Mouse (Mus musculus): ENCODE data around the gene Entpd6. TPM values are rescaled to one million over a fixed set of nuclear protein-coding genes. Genes with fewer than 3 reads are reported as not detected.

Gene Entpd6
- polyA plus RNA-seq, 1 experiment = 84.4 TPM

GRCm38 (mm10) chr2:150788768-150789550, 40.1 kb downstream of the Entpd6 start:
- no peaks in the 10 kb centered on the region; the same call in 1 of the 2 replicates for H3K27me3 ChIP-seq (ENCODE audit: control insufficient read depth, insufficient read depth, low read length)
- no peaks in the 10 kb centered on the region for H3K36me3 ChIP-seq (ENCODE audit: control insufficient read depth, insufficient read depth, low read length)
- no peak for TF ChIP-seq POLR2A (IDR thresholded peaks at IDR 0.05; ENCODE audit: control insufficient read depth, low read depth, low read length)
- no peak for TF ChIP-seq CTCF (IDR thresholded peaks at IDR 0.05; ENCODE audit: control insufficient read depth, insufficient read depth, insufficient replicate concordance, low read depth, low read length)
- H3K27ac ChIP-seq (ENCODE audit: control insufficient read depth, insufficient read depth, low read depth, low read length) = no peak overlapping the region
- no peak overlapping the region for H3K4me3 ChIP-seq (ENCODE audit: control insufficient read depth, low read depth, low read length)
- peaks cover 7% of the 10 kb centered on the region; the same call in 1 of the 2 replicates for H3K4me1 ChIP-seq (ENCODE audit: control insufficient read depth, insufficient read depth, low read length)

- no peak overlapping the region for H3K4me3 ChIP-seq (ENCODE audit: control insufficient read depth, low read depth, low read length)
- no peaks in the 10 kb centered on the region for H3K4me1 ChIP-seq (ENCODE audit: control insufficient read depth, insufficient read depth, low read length)
- H3K27me3 ChIP-seq (ENCODE audit: control insufficient read depth, insufficient read depth, low read length) = no peaks in the 10 kb centered on the region
- no peaks in the 10 kb centered on the region for H3K36me3 ChIP-seq (ENCODE audit: control insufficient read depth, insufficient read depth, low read length)
- TF ChIP-seq POLR2A (IDR thresholded peaks at IDR 0.05; ENCODE audit: control insufficient read depth, low read depth, low read length) (no peak), CTCF (IDR thresholded peaks at IDR 0.05; ENCODE audit: control insufficient read depth, insufficient read depth, insufficient replicate concordance, low read depth, low read length) (no peak)
- no peak overlapping the region for H3K27ac ChIP-seq (ENCODE audit: control insufficient read depth, insufficient read depth, low read depth, low read length)
Measured at GRCm38 (mm10) chr2:150793320-150793719, 44.5 kb downstream of the Entpd6 start.

- Histone ChIP-seq H3K27ac (ENCODE audit: control insufficient read depth, insufficient read depth, low read depth, low read length) (no peak overlapping the region), H3K36me3 (ENCODE audit: control insufficient read depth, insufficient read depth, low read length) (no peaks in the 10 kb centered on the region), H3K27me3 (ENCODE audit: control insufficient read depth, insufficient read depth, low read length) (no peaks in the 10 kb centered on the region), H3K4me3 (ENCODE audit: control insufficient read depth, low read depth, low read length) (no peak overlapping the region), H3K4me1 (ENCODE audit: control insufficient read depth, insufficient read depth, low read length) (no peaks in the 10 kb centered on the region)
- no peak for TF ChIP-seq POLR2A (IDR thresholded peaks at IDR 0.05; ENCODE audit: control insufficient read depth, low read depth, low read length)
- TF ChIP-seq CTCF (IDR thresholded peaks at IDR 0.05; ENCODE audit: control insufficient read depth, insufficient read depth, insufficient replicate concordance, low read depth, low read length) = no peak
Measured at GRCm38 (mm10) chr2:150798084-150798483, 49.2 kb downstream of the Entpd6 start.

GRCm38 (mm10) chr2:150800616-150801015, 51.8 kb downstream of the Entpd6 start:
- Histone ChIP-seq H3K27me3 (ENCODE audit: control insufficient read depth, insufficient read depth, low read length) (no peaks in the 10 kb centered on the region), H3K4me3 (ENCODE audit: control insufficient read depth, low read depth, low read length) (no peak overlapping the region), H3K4me1 (ENCODE audit: control insufficient read depth, insufficient read depth, low read length) (no peaks in the 10 kb centered on the region), H3K27ac (ENCODE audit: control insufficient read depth, insufficient read depth, low read depth, low read length) (no peak overlapping the region), H3K36me3 (ENCODE audit: control insufficient read depth, insufficient read depth, low read length) (no peaks in the 10 kb centered on the region)
- no peak for TF ChIP-seq POLR2A (IDR thresholded peaks at IDR 0.05; ENCODE audit: control insufficient read depth, low read depth, low read length)
- no peak for TF ChIP-seq CTCF (IDR thresholded peaks at IDR 0.05; ENCODE audit: control insufficient read depth, insufficient read depth, insufficient replicate concordance, low read depth, low read length)

GRCm38 (mm10) chr2:150803035-150803434, 54.2 kb downstream of the Entpd6 start:
- TF ChIP-seq CTCF (IDR thresholded peaks at IDR 0.05; ENCODE audit: control insufficient read depth, insufficient read depth, insufficient replicate concordance, low read depth, low read length) (no peak), POLR2A (IDR thresholded peaks at IDR 0.05; ENCODE audit: control insufficient read depth, low read depth, low read length) (no peak)
- Histone ChIP-seq H3K27ac (ENCODE audit: control insufficient read depth, insufficient read depth, low read depth, low read length) (no peak overlapping the region), H3K4me1 (ENCODE audit: control insufficient read depth, insufficient read depth, low read length) (no peaks in the 10 kb centered on the region), H3K4me3 (ENCODE audit: control insufficient read depth, low read depth, low read length) (no peak overlapping the region), H3K27me3 (ENCODE audit: control insufficient read depth, insufficient read depth, low read length) (no peaks in the 10 kb centered on the region), H3K36me3 (ENCODE audit: control insufficient read depth, insufficient read depth, low read length) (no peaks in the 10 kb centered on the region)

GRCm38 (mm10) chr2:150808381-150808780, 59.5 kb downstream of the Entpd6 start:
- TF ChIP-seq CTCF (IDR thresholded peaks at IDR 0.05; ENCODE audit: control insufficient read depth, insufficient read depth, insufficient replicate concordance, low read depth, low read length) = no peak
- no peak for TF ChIP-seq POLR2A (IDR thresholded peaks at IDR 0.05; ENCODE audit: control insufficient read depth, low read depth, low read length)
- Histone ChIP-seq H3K36me3 (ENCODE audit: control insufficient read depth, insufficient read depth, low read length) (no peaks in the 10 kb centered on the region), H3K27me3 (ENCODE audit: control insufficient read depth, insufficient read depth, low read length) (no peaks in the 10 kb centered on the region), H3K4me1 (ENCODE audit: control insufficient read depth, insufficient read depth, low read length) (no peaks in the 10 kb centered on the region), H3K27ac (ENCODE audit: control insufficient read depth, insufficient read depth, low read depth, low read length) (no peak overlapping the region), H3K4me3 (ENCODE audit: control insufficient read depth, low read depth, low read length) (no peak overlapping the region)

DNA sequence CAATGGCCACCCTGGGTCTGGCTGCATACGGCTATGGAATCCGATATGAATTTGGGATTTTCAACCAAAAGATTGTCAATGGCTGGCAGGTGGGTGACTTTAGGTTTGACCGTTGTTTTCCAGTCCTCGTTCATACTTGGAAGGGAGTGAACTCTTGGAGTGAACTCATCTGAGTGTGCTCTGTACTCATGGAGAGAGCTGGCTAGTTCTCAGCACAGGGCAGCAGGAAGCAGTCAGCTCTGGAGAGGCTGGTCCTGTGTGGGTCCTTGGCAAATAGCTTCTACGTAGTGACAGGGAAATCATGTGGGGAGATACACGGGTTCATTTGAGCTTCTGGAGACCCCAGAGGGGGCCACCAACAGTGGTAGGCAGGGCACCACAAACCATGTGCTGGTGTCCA, 60.0 kb downstream of the Entpd6 start:
- H3K36me3 ChIP-seq (ENCODE audit: control insufficient read depth, insufficient read depth, low read length) = no peaks in the 10 kb centered on the region
- TF ChIP-seq POLR2A (IDR thresholded peaks at IDR 0.05; ENCODE audit: control insufficient read depth, low read depth, low read length) = no peak
- TF ChIP-seq CTCF (IDR thresholded peaks at IDR 0.05; ENCODE audit: control insufficient read depth, insufficient read depth, insufficient replicate concordance, low read depth, low read length) = no peak

More for the DNA sequence above, 60.0 kb downstream of the Entpd6 start:
- Histone ChIP-seq H3K4me3 (ENCODE audit: control insufficient read depth, low read depth, low read length) (no peak overlapping the region), H3K27ac (ENCODE audit: control insufficient read depth, insufficient read depth, low read depth, low read length) (no peak overlapping the region), H3K27me3 (ENCODE audit: control insufficient read depth, insufficient read depth, low read length) (no peaks in the 10 kb centered on the region), H3K4me1 (ENCODE audit: control insufficient read depth, insufficient read depth, low read length) (no peaks in the 10 kb centered on the region)

Data from testis, adult 2 months (tissue).